Mouse (Mus musculus) stomach, postnatal 0 days (tissue): ENCODE results near the gene Sdhb.

ENCODE experiments used
- CTCF ChIP-seq: IDR thresholded peaks from 2 replicates; pipeline ENCODE4 v1.5.1; 2016; ENCODE audit warnings: antibody characterized with exemption, low read depth, mild to moderate bottlenecking, moderate library complexity
- EP300 ChIP-seq: optimal IDR thresholded peaks from 2 replicates; pipeline ENCODE3; 2016; ENCODE audit warnings: antibody characterized with exemption

- TF ChIP-seq CTCF (no peak), EP300 (no peak)
These were observed 48.7 kb upstream of the Sdhb start for GRCm38 (mm10) chr4:140912271-140912833.
